Mouse (Mus musculus): ENCODE results near the gene Tubgcp6.

DNA sequence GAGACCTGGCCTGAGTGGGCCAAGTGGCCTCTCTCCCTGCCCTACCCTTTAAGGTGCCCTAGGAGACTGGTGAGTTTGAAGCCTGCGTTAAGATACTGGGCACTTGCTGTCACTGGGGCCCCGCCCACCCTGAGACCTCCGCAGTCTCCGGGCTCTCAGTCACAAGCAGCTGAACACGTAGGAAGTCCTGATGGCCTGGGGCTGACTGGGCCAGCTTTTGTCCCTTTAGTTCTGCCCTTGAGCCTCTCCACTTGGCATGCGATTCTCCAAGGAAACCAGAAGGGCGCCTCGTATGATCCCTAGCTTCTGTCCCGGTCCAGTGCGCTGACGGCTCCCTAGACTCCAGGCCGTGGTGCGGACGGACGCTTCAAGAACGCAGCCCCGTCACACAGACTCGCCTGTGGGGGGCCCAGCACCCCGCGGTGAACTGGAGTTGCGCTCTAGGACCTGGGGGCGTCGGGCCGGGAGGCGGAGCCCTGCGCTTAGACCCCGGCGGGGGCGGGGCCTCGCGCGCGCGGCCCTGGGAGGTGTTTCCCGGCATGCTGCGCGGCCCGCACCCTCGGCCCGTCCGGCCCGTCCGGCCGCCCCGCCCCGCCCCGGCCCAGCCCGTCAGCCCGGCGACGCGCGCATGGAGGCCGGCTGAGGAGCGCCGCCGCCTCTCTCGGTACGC is 47.3 kb downstream of the Tubgcp6 start:
- TF ChIP-seq POLR2A (IDR thresholded peaks at IDR 0.05; ENCODE audit: borderline replicate concordance, insufficient read depth, low read length): peak; percentile 41; the same call in 1 of the 2 replicates
- peak; percentile 6; the same call in 1 of the 2 replicates for TF ChIP-seq CTCF (IDR thresholded peaks at IDR 0.05; ENCODE audit: borderline replicate concordance, insufficient read depth, low read depth, low read length)

Measured in cerebellum, adult 2 months (tissue).